Mouse (Mus musculus) G1E (cell line): Measurements from ENCODE around the gene Map4k3. TPM values are rescaled to one million over a fixed set of nuclear protein-coding genes. Genes with fewer than 3 reads are reported as not detected.
"Not testable (repeated sequence)": the region's sequence is repeated elsewhere in the genome, so short reads cannot be mapped to it uniquely, and the experiment has no call there.

Experiments used
- ATAC-seq: 2 replicates; pipeline ENCODE4 v1.8.0; 2016; ENCODE audit warnings: mild to moderate bottlenecking; ENCODE audit not compliant: insufficient number of reproducible peaks, poor library complexity, low FRiP score, severe bottlenecking; ENCODE audit errors: extremely low read depth
- DNase-seq: peaks from one replicate; pipeline ENCODE4 v3.0.0; 2012; ENCODE audit warnings: low spot score
- H3K27me3 ChIP-seq: 2 replicates; pipeline ENCODE4 v1.6.1; 2012; ENCODE audit warnings: mild to moderate bottlenecking, low read length, inconsistent platforms; ENCODE audit not compliant: insufficient read depth
- H3K36me3 ChIP-seq: replicated peaks from 2 replicates; pipeline ENCODE3; 2012; ENCODE audit warnings: mild to moderate bottlenecking, inconsistent platforms
- H3K4me1 ChIP-seq: 2 replicates; pipeline ENCODE4 v1.6.1; 2012; ENCODE audit warnings: low read depth, low read length, inconsistent platforms, mixed read lengths; ENCODE audit not compliant: insufficient read depth
- H3K4me3 ChIP-seq: 2 replicates; pipeline ENCODE4 v1.5.1; 2012; ENCODE audit warnings: low read depth, mild to moderate bottlenecking, inconsistent platforms, low read length, moderate library complexity, mixed read lengths
- H3K9me3 ChIP-seq: replicated peaks from 2 replicates; pipeline ENCODE4 v1.6.1; 2012; ENCODE audit warnings: inconsistent platforms
- CTCF ChIP-seq: IDR thresholded peaks from 2 replicates; pipeline ENCODE4 v1.5.1; 2012; ENCODE audit warnings: low read depth, low read length, inconsistent platforms, mixed read lengths
- GATA1 ChIP-seq: IDR thresholded peaks from 2 replicates; pipeline ENCODE4 v1.6.1; 2012; ENCODE audit warnings: borderline replicate concordance, low read length, inconsistent platforms, mixed read lengths
- GATA2 ChIP-seq: IDR thresholded peaks from 2 replicates; pipeline ENCODE4 v1.6.1; 2012; ENCODE audit warnings: low read depth, low read length, inconsistent platforms, borderline replicate concordance
- POLR2AphosphoS5 ChIP-seq: IDR thresholded peaks from 2 replicates; pipeline ENCODE4 v1.6.1; 2012; ENCODE audit warnings: low read depth, low read length, inconsistent platforms; ENCODE audit not compliant: insufficient replicate concordance
- TAL1 ChIP-seq: conservative IDR thresholded peaks from 2 replicates; pipeline ENCODE4 v1.6.1; 2012; ENCODE audit warnings: low read depth, low read length, inconsistent platforms, mixed read lengths
- polyA plus RNA-seq: library from polyadenylated mRNA; stranded (reverse); fragments of >175 nt; gene quantifications from 2 replicates; pipeline ENCODE4 v1.2.3, GENCODE M21; 2012
- total RNA-seq, 2 experiments: library from RNA; stranded (forward) in 1 of 2; stranded (reverse) in 1 of 2; fragments of 200-1000 nt in 1 of 2; fragments of >200 nt in 1 of 2; fragmentation: Nextera tagmentation in 1 of 2; gene quantifications; 2 replicates each; pipeline ENCODE4 v1.2.3; 2014 to 2017

The Map4k3 gene
- total and polyA plus RNA-seq, 3 experiments, result 0.22 to 0.30 TPM; not detected in 1

GRCm38 (mm10) chr17:80550981-80551380 is 177.3 kb downstream of the Map4k3 start:
- TF ChIP-seq CTCF, result no peak
- TF ChIP-seq GATA1, result no peak
- no peak for TF ChIP-seq GATA2
- no peak for TF ChIP-seq POLR2AphosphoS5
- no peak for TF ChIP-seq TAL1

DNA sequence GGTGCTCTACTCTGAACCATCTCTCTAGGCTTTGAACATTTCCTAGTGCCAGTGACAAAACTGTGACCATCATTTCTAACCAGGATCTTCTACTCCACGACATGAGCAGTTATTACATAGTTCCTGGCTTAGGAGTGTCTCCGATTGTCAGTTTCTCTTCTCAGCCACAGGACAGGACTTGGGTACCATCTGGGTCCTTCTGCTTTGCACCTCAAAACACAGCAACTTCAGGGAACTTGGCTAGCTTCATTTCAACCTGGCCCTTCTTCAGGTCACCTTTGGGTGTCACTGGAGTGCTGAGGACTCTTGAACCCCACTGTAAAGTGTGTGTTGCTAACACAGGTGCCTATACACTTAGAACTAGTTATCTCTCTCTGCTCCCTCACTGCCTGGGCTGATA is 181.4 kb downstream of the Map4k3 start:
- Histone ChIP-seq H3K9me3 (no peaks in the 10 kb centered on the region), H3K36me3 (no peaks in the 10 kb centered on the region), H3K27me3 (peaks cover 14% of the 10 kb centered on the region; the same call in 1 of the 2 replicates), H3K4me3 (no peak overlapping the region), H3K4me1 (peaks cover 6% of the 10 kb centered on the region; the same call in 1 of the 2 replicates)
- ATAC-seq (no peak), DNase-seq (no peak)
- TF ChIP-seq CTCF (no peak), POLR2AphosphoS5 (no peak), GATA2 (no peak), GATA1 (no peak), TAL1 (no peak)

More at GRCm38 (mm10) chr17:80550981-80551380, 177.3 kb downstream of the Map4k3 start:
- Histone ChIP-seq H3K9me3 (no peaks in the 10 kb centered on the region), H3K27me3 (peaks cover 6% of the 10 kb centered on the region; the same call in 1 of the 2 replicates), H3K36me3 (peaks cover 3% of the 10 kb centered on the region), H3K4me3 (no peak overlapping the region), H3K4me1 (peaks cover 27% of the 10 kb centered on the region)
- no peak for ATAC-seq
- DNase-seq, result no peak

GRCm38 (mm10) chr17:80546227-80546626 is 182.1 kb downstream of the Map4k3 start:
- H3K27me3 ChIP-seq, result peaks cover 14% of the 10 kb centered on the region; the same call in 1 of the 2 replicates
- TF ChIP-seq GATA1, result no peak
- TF ChIP-seq CTCF, result no peak
- TF ChIP-seq TAL1, result no peak
- TF ChIP-seq GATA2, result no peak
- DNase-seq (no peak), ATAC-seq (no peak)
- no peaks in the 10 kb centered on the region for H3K36me3 ChIP-seq
- H3K4me1 ChIP-seq, result peaks cover 6% of the 10 kb centered on the region; the same call in 1 of the 2 replicates
- no peaks in the 10 kb centered on the region for H3K9me3 ChIP-seq
- H3K4me3 ChIP-seq, result no peak overlapping the region

DNA sequence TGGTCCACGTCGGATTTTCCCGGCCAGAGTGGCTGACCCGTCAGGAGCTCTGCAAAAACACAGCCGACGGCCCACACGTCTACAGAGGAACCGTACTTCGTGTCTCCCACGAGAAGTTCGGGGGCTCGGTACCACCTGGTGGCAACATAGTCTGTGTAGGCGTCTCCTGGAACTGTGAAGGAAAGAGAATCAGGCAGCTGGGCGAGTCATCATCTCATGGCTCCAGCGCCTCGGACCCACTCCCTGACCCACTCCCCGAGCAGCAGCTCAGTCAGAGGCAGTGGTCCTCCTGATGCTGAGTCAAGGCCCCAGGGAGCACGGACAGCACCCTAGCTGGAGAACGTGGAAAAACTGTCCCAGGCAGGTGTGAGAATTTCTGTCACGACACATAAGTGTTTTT is 184.6 kb downstream of the Map4k3 start:
- Histone ChIP-seq H3K4me3 (no peak overlapping the region), H3K4me1 (peaks cover 6% of the 10 kb centered on the region; the same call in 1 of the 2 replicates), H3K9me3 (no peaks in the 10 kb centered on the region), H3K36me3 (no peaks in the 10 kb centered on the region), H3K27me3 (peaks cover 8% of the 10 kb centered on the region; the same call in 1 of the 2 replicates)
- ATAC-seq, result no peak
- no peak for DNase-seq
- TF ChIP-seq POLR2AphosphoS5, result no peak
- no peak for TF ChIP-seq GATA1
- TF ChIP-seq CTCF, result no peak
- no peak for TF ChIP-seq GATA2
- TF ChIP-seq TAL1, result no peak

DNA sequence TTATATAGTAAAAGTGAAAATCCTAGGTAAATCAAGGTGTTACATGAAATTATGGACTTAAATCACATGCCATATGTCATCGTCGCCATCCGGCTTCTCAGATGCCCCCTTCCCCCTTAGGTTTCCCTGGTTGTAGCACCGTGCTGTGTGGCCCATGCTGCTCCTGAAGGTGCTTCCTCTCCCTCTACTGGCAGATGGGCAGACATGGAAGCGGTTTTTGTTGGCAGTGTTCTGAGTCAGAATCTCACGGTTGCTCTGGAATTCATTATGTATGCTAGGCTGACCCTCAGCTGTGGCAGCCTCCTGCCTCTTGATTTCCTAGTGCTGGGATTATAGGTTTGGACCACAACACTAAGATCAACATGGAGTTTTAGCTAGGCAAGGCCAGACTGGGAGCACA is 191.1 kb downstream of the Map4k3 start:
- H3K27me3 ChIP-seq, result no peaks in the 10 kb centered on the region; the same call in 1 of the 2 replicates
- DNase-seq, result no peak
- no peak for ATAC-seq

DNA sequence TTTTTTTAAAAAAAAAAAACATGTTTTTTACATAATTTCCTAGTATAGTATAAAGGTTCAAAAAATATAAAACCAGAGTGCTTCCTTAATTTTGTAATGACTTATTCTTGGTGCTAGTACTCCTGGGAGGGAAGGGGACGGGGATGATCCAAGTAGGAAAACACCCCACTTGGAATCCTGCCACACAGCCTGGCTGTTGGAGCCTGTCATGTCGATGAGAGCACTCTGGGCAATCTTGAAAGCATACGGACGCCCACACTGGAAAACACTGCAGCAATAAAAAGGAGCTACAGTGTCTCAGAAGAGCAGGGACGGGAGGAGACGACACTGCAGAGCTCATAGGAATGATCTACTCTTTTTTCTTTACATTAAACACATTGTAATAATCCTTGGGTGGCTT is 192.7 kb downstream of the Map4k3 start:
- Histone ChIP-seq H3K4me3 (no peak overlapping the region), H3K36me3 (no peaks in the 10 kb centered on the region), H3K27me3 (no peaks in the 10 kb centered on the region; the same call in 1 of the 2 replicates), H3K9me3 (no peaks in the 10 kb centered on the region), H3K4me1 (no peaks in the 10 kb centered on the region; the same call in 1 of the 2 replicates)
- no peak for ATAC-seq
- no peak for DNase-seq
- TF ChIP-seq TAL1 (no peak), GATA1 (no peak), CTCF (no peak), POLR2AphosphoS5 (no peak), GATA2 (no peak)

More for the DNA sequence above, 191.1 kb downstream of the Map4k3 start:
- Histone ChIP-seq H3K4me1 (peaks cover 4% of the 10 kb centered on the region; the same call in 1 of the 2 replicates), H3K4me3 (no peak overlapping the region), H3K36me3 (no peaks in the 10 kb centered on the region), H3K9me3 (no peaks in the 10 kb centered on the region)
- TF ChIP-seq GATA2 (no peak), TAL1 (no peak), CTCF (no peak), GATA1 (no peak), POLR2AphosphoS5 (no peak)

DNA sequence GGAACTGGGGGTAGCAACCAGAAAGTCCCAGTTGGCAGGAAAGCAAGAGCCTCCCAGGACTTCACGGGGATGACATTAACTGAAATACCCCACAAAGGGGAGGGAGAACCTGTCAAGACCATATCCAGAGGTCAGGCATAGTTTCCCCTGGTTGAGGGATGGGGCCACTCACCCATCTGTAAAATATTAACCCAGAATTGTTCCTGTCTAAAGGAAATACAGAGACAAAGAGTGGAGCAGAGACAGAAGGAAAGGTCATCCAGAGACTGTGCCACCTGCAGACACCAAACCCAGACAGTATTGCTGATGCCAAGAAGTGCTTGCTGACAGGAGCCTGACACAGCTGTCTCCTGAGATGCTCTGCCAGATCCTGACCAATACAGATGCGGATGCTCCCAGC is 196.9 kb downstream of the Map4k3 start:
- H3K36me3 ChIP-seq, H3K4me1 ChIP-seq, H3K9me3 ChIP-seq, ATAC-seq, H3K4me3 ChIP-seq, H3K27me3 ChIP-seq, DNase-seq: not testable (repeated sequence)

Other genes starting within 250 kb of the Map4k3 start
- 54.4 and 66.9 TPM in 2 replicates for gene Sos1, start 248.0 kb downstream of the Map4k3 start, total RNA-seq (2014; fragmentation: Nextera tagmentation)
- 8.4 and 9.1 TPM in 2 replicates for gene Sos1, start 248.0 kb downstream of the Map4k3 start, total RNA-seq (2017)
- 3.0 and 3.2 TPM in 2 replicates for gene Sos1, start 248.0 kb downstream of the Map4k3 start, polyA plus RNA-seq
- gene Cdkl4, start 150.7 kb downstream of the Map4k3 start, total RNA-seq (2014; fragmentation: Nextera tagmentation), result 0.75 and 0.83 TPM in 2 replicates
- gene Cdkl4, start 150.7 kb downstream of the Map4k3 start, total RNA-seq (2017), result 0.05 and 0.12 TPM in 2 replicates
- gene Cdkl4, start 150.7 kb downstream of the Map4k3 start, polyA plus RNA-seq, result 0.02 TPM in 1 of 2 replicates, not detected in the other
- not detected in 2 replicates for gene Tmem178, start 216.1 kb upstream of the Map4k3 start, total RNA-seq (2014; fragmentation: Nextera tagmentation)
- not detected in 2 replicates for gene Tmem178, start 216.1 kb upstream of the Map4k3 start, total RNA-seq (2017)
- not detected in 2 replicates for gene Tmem178, start 216.1 kb upstream of the Map4k3 start, polyA plus RNA-seq